Mouse (Mus musculus) liver, embryonic 14.5 days (tissue): ENCODE measurements around the gene Nlrp9b.

ENCODE experiments used
- CTCF ChIP-seq: IDR thresholded peaks from 2 replicates; pipeline ENCODE4 v1.5.1; 2016; ENCODE audit warnings: antibody characterized with exemption, low read depth, control low read depth
- EP300 ChIP-seq: IDR thresholded peaks from 2 replicates; pipeline ENCODE4 v1.6.1; 2016; ENCODE audit warnings: antibody characterized with exemption, low read depth

GRCm38 (mm10) chr7:19970196-19970595 lies 21.1 kb upstream of the Nlrp9b start:
- no peak for TF ChIP-seq CTCF
- no peak for TF ChIP-seq EP300
